Mouse (Mus musculus): ENCODE measurements around the gene Ppp3r2. TPM values are rescaled to one million over a fixed set of nuclear protein-coding genes. Genes with fewer than 3 reads are reported as not detected.

Ppp3r2 gene
- under 1 TPM; 0.34 to 0.94 (median 0.59) TPM for total RNA-seq (2022)

DNA sequence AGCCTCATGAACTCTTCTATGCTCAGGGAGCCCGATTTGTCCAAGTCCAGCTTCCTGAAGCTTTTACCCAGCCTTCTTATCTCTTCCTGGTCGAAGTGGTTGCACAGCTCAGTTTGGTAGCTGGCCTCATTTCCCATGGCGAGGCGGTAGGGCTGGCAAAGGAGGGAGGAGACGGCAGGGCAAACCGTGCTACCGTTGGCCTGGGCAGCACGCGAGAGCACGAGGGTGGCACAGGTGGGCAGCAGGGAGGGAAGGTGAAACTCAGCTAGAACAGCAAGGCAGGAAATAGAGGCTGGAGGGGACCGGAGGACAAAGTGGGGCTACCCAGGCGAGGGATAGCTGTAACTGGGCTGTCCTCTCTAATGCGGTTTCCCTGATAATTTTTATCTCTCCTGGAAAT, at the start of gene Ppp3r2:
Ppp3r2 (minus strand) TSS at position 213 of the 400 bp plus-strand sequence.
- no peak for DNase-seq (ENCODE audit: low spot score in 2 of 2)

DNA sequence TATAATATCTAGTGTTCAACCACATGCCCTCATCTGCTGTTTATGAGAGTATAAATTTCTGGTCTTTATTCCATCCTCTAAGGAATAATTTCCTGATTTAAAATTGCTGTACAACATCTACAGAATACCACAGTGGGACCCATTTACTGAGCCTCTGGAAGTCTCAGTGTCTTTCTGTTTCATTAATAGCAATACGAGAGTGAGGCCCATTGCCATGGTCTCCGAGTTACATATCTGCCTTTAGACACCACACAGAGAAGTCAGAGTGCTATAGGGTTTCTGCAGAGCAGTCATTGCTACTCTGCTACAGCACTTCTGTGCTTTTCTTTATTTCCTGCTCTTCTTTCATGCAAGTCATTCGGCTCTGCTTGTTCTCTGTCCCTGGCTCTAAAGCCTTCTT, 47.5 kb upstream of the Ppp3r2 start:
- no peak for DNase-seq (ENCODE audit: low spot score in 2 of 2)

- no peak for DNase-seq (ENCODE audit: low spot score in 2 of 2)
Observed at GRCm38 (mm10) chr4:49723908-49724307, 42.1 kb upstream of the Ppp3r2 start.

DNA sequence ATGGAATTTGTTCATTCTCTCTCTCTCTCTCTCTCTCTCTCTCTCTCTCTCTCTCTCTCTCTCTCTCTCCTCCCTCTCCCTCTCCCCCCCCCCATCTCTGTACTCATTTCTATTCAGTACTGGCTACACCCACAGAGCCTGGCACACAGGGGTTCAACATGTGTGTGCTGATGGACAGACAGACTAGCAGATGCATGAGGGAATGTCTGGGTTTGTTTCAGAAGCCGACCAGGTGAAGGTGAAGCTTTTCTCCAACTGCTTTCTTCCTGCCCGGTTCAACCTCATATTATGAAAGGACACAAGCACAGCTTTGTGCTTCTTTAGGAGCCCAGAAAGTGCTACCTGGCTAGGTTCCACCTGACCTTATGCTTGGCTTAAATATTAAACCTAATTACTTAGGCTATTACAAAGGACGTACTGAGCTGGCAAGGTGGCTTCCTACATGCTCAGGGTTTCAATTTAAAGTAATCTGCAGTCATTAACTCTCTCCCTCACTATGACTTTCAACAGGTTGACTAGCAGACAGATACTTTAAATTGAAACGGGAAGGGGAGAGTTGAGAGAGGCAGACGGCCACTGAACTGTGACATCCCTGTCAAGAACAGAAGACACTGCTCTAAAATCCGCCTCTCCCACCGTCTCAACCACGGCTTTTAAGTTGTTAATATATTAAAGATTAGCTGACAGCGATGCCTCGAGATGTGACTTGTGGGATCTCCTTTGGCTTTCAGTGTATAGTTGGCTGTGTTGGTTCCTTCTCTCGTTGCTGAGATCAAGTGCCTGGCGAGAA, 9.8 kb upstream of the Ppp3r2 start:
- no peak for DNase-seq (ENCODE audit: low spot score in 2 of 2)

GRCm38 (mm10) chr4:49688594-49689288, 6.9 kb upstream of the Ppp3r2 start:
- DNase-seq (ENCODE audit: low spot score in 2 of 2) = peak in 1 of 2 experiments; percentile 18

GRCm38 (mm10) chr4:49680171-49680875, 1.5 kb downstream of the Ppp3r2 start:
- no peak for DNase-seq (ENCODE audit: low spot score in 2 of 2)

GRCm38 (mm10) chr4:49676790-49677189, 5.0 kb downstream of the Ppp3r2 start:
- DNase-seq (ENCODE audit: low spot score in 2 of 2) = no peak

- DNase-seq (ENCODE audit: low spot score in 2 of 2) = no peak
Observed at GRCm38 (mm10) chr4:49676071-49676470, 5.8 kb downstream of the Ppp3r2 start.

GRCm38 (mm10) chr4:49664850-49665249, 17.0 kb downstream of the Ppp3r2 start:
- peak in 1 of 2 experiments; percentile 43 for DNase-seq (ENCODE audit: low spot score in 2 of 2)

DNA sequence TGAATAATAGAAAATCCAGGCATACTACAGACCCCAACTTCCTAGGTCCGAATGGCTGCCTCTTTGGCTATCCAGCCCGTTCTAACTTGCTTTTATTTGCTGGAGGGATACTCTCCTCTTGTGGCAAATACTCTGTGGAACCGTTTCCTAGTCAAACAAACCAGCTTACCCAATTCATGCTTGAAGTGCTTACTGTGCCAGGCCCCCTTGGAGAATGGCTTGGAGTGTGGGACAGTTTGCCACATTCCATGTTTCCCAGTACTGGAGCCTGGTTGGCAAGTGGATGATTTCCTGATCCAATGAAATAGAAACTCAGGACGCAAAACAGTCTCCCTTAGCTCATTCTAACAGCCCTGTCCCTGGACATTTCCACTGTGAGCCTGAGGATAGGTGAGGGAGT, 19.6 kb downstream of the Ppp3r2 start:
- no peak for DNase-seq (ENCODE audit: low spot score in 2 of 2)

- DNase-seq (ENCODE audit: low spot score in 2 of 2) = no peak
Observed at GRCm38 (mm10) chr4:49661664-49662063, 20.2 kb downstream of the Ppp3r2 start.

DNA sequence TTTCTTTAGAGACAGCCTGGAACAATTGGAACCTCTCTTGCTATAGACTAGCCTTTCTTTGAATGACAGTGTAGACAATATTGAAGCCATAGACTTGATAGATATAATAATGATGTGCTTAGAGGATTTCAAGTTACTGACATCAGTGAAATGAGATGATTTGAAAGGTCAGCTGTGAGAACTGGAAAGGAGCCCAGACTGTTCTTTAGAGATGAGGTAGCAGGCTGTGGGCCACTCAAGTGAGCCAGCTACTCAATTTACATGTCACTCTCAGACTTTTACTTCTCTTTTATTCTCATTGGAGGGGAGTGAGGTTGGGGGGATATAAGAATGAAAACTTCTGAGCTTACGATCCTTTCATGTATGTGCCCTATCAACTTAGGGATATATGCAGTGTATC, 22.4 kb downstream of the Ppp3r2 start:
- no peak for DNase-seq (ENCODE audit: low spot score in 2 of 2)

DNA sequence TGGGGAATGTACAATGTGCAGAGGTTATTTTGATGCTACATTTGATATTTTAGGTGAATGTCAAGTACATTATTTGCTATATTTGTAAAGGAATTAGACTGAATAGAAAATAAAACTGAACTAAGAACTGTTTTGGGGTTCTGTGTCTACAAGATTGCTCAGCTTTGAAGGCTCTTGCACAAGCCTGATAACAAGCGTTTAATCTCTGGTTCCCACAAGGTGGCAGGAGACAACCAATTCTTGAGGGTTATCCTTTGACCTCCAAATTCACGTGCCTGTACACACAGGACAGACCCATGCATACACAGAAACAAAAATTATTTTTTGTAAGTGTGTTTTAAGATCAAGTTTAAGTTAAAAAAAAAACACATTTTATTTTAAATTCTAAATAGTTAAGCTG, 41.9 kb downstream of the Ppp3r2 start:
- no peak for DNase-seq (ENCODE audit: low spot score in 2 of 2)

GRCm38 (mm10) chr4:49637821-49638220, 44.0 kb downstream of the Ppp3r2 start:
- DNase-seq (ENCODE audit: low spot score in 2 of 2) = no peak

- DNase-seq (ENCODE audit: low spot score in 2 of 2) = no peak
Observed at GRCm38 (mm10) chr4:49632139-49632481, 49.7 kb downstream of the Ppp3r2 start.

GRCm38 (mm10) chr4:49631319-49632138, 50.3 kb downstream of the Ppp3r2 start, which contains the start of gene Rnf20:
Gene Rnf20, plus strand, starts transcription at chr4:49632006.
- DNase-seq (ENCODE audit: low spot score in 2 of 2) = peak; percentile 90 to 95

- no peak for DNase-seq (ENCODE audit: low spot score in 2 of 2)
Observed at GRCm38 (mm10) chr4:49628941-49629340, 52.9 kb downstream of the Ppp3r2 start.

All from left cerebral cortex, adult 8-10 months (tissue).